Mouse (Mus musculus): Measurements from ENCODE around the gene Inpp4b.

Gene Inpp4b

DNA sequence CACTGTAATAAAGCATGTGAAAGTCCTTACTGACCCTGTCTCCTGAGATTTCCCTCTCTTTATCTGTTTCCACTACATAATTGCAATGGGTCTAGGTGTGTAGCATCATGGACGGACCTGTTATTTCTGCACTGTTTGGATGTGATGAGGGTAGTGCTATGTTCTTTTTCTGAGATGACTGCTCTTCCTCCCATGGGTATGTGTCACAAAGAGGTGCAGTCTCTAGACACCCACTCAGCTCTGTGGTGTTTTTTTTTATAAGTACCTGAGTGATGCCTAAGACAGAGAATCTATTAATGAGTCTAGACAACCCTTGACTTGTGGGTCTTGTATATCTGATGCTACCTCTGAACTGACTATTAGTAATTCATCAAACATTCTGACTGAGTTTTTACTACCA, 393.7 kb downstream of the Inpp4b start:
- no peak for DNase-seq

DNA sequence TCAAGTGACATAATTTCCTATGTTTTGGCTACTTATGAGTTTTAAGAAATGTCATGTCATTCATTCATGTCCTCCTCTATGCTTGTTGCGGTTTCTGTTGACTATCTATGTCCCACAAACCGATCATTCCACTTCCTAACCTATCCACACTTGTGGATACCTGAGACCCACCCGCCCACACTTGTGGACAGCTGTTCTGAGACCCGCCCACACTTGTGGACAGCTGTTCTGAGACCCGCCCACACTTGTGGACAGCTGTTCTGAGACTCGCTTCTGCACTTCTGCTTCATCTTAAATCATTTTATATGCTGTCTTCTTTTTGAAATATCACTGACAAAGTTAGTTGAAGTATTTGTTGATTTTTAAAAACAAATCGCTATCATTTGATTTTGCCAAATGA, 400.2 kb downstream of the Inpp4b start:
- DNase-seq: no peak

DNA sequence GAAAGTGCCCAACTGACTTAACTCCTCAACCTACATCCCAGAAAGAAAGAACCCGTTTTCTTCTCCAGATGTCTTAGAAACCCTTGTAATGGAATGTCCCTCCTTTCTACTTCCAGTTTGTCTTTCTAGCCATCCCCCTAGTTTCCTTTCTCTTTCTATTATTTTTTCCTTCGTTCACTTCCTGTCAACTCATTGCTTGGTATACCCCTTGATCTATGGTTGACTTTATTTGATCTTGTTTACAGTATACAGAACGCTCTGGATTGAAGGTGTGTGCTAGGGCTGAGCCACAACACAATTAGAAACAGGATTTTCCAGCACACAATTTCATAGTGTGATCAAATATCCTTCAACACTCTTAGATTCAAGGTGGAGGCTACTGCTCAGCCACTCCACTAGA, 400.7 kb downstream of the Inpp4b start:
- DNase-seq: no peak

DNA sequence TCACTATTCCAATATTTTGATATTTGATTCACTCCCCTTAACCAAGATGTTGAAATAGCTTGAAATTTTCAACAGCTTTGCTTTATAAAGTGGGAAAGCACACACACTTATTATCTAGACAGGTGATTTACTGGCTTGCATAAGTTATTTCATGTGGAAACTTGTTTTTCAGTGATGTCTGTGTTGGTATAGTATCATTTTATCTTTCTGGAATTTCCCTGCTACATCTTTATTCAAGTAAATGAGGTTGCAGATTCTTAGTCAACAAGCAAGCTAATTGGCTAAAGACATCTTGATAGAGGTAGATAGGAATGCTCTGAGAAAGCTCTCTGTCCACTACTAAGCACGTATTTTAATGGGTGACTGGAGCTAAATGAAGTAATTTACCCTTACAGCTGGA, 403.1 kb downstream of the Inpp4b start:
- DNase-seq: no peak

DNA sequence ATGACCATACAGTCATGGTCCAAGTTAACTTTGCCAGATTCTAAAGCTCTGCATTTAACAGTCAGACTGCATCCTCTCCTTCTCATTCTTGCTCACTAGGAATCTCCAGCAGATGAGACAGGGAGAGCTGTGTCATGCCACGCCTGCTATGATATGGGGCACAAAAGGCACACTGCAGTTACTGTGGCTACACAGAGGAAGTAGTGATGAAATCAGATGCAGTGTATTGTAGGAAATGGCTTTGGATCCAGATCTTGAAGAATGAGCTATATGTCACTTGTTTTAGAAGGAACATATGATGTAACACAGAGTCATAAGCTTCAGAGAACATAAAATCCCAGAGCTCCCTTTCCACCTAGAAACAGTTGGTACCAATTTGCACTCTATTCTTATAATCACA, 408.8 kb downstream of the Inpp4b start:
- no peak for DNase-seq

DNA sequence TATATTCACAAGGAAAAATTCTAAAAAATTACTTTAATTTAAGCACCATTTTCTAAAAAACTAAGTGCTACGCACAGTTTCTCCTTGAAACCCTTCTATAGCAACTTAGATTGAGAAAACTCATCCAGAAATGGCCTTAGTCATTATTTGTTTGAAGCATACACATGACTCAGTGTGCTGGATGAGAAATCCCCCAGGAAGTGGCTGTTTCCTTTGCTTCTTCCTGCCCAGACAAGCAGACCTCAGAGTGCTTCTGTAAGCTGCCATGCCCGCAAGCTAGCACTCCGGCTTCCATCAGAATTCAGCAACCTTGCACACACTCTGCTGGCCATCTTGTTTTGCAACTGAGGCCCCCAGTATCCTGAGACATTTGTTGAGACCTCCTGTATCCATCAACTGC, 414.3 kb downstream of the Inpp4b start:
- DNase-seq: no peak

DNA sequence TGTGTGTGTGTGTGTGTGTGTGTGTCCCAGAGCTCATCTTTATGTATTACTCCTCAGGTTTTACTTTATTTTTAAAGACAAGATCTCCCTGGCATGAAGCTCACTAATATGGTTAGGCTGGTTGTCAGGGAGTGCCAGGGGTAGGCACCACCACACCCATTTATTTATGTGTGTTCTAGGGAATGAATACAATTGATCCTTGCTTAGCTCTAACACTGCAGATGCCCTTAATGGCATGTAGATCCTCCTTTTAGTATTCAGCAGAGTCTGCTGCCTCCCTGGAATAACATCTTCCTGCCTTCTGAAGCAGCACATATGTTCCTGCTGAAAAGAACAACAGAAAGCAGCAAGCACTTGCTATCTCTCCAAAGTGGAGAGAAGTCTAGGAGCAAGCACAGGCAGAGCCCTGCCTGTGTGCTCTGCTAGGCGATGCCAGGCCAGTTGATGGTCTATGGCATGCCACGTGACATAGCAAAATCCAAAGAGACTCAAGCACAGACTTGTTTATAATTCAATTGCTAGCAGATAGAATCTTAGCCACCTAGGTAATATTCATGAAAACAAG, 415.3 kb downstream of the Inpp4b start:
- DNase-seq: no peak

DNA sequence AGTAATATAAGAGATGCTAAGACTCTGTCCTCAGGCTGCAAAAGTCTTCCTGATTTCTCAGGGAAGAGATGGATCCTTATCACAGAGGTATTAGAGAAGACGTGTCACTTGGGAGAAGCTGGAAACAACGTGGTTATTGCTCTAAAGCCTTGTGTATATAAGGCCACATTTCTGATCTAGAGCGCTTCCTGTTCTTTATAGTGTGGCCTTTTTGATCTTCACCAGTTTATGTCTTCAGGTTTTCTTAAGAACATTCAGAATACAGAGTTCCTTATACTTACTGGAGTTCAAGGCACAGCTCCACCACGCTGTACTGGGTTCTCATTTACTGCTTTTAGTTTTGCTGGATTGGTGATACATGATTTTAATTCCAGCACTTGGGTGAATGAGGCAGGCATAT, 419.1 kb downstream of the Inpp4b start:
- DNase-seq: no peak

DNA sequence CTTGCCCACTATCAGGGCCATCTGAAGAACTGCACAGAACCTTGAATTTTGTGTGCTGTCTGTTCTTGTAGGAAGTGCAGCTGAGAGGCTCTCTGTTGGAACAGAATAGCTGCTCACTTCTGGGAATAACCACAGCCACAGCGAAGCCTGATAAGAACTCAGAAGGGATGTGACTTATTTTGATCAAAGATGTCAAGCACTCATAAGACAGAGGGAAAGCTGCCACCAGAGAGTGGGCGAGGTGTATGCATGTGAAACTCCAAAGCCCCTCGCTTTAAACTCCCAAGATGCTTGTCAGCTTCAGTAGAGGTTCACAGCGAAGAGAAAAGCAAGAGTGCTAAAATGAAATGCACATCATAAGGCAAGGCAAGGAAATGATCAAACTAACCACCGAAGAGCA, 423.7 kb downstream of the Inpp4b start:
- no peak for DNase-seq

DNA sequence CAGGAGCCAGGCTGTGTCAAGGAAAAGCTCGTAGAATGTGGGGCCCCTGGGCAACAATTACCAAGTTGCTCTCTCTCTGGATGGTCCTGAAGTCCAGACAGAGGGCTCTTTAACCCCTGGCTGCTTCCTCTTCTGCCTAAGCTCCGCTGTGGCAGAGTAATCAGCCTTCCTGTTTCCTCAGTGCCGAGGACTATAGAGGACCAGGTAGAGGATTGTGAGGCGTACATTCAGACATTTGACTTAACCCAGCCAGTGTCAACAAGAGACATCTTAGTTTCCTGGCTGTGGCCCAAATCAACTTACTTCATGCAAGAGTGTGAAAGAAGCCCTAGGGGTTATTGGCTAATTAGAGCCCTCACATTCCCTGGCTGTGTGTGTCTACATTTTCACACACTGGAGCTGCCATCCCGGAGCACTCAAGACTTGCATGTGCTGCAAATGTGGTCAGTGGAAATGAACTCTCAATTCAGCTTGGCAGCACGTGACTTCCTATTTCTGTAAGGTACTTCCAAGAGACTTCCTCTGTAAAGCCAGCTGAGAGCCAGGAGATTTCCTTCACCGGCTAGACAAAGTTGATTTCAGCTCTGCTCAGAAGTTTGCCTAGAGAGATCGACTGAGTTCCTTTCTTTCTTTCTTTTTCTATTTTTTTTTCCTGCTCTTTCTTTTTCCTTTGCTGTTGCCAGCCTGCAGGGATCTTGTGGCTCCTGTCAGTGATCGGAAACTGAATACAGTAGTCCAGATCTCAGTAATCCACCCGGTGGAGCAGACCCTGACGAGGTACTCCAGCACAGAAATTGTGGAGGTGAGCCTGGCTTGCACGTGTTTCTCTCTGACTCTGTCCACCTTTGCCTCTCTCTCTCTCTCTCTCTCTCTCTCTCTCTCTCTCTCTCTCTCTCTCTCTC, 425.3 kb downstream of the Inpp4b start:
- peak; percentile 65 for DNase-seq

DNA sequence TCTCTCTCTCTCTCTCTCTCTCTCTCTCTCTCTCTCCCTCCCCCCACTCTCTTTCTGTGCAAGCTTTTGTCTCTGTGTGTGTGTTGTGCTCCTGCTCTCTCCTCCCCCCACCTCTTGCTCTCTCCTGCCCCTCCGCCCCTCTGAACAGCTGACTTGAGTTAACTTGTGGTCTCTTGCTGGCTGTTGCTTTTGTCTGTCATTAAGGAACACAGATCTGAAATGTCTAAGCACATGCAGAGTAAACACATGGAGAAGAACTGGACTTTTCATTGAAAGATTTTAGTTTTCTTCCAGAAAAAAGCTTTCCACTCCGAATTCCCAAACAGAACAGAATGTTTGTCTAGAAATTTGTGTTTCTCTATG, 425.9 kb downstream of the Inpp4b start:
- peak; percentile 36 for DNase-seq

DNA sequence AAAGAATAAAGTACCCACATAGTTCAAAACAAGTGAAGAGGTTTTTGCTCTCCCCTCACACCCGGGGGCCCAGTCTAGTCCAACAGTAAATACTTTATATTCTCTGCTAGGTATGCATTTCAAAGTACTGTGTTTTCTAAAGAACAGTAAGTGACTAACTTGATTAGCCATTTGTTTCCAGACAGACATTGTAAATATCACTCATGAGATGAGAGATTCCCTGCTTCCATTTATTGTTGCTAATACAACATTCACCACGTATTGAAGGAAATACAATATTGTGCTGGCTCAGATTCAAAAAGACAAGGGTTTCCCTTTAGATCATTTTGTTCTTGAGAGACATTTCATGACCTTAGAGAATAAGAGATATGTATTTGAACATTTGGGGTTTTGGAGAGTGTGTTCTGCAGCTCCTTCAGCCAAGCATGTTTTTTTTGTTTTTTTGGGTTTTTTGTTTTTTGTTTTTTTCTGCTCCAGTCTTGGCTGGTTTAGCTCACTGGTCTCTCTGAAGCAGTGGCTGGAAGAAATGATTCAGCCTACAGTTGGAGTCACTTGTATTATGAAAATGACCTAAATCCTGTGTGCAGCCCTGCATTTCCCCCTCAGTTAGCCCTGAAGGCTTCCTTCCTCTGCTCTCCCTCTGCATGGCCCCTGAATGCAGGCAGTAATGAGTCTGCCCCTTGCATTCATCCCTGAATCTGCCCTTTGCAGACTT, 426.5 kb downstream of the Inpp4b start:
- peak; percentile 10 for DNase-seq

DNA sequence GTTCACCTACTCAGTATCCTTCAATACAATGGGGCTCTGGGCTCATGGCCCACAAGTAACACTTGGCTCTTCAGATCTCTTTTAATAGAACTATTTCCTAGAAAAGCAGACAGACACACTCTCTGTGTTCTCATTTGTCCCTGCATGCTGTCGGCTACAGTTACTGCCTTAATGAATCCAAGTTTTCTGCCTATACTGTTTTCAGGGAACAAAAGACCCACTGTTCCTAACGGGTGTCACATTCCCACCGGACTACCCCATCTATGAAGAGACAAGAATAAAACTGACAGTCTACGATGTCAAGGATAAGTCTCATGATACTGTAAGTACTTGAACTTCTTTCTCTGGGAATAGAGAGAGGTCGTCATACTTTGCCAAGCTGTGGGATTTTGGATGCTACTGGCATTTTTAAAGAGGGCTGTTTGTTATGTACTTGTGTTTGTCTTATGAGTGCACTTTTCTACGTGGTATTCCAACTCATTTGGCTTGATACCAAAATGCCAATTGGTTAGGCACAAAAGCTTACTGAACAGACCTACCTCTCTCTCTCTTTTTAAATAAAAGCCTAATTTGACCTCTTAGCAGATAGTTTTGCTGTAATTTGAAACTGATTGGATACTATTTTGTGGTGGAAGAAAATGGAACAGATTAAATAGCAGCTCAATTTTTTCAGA, 428.4 kb downstream of the Inpp4b start:
- no peak for DNase-seq

DNA sequence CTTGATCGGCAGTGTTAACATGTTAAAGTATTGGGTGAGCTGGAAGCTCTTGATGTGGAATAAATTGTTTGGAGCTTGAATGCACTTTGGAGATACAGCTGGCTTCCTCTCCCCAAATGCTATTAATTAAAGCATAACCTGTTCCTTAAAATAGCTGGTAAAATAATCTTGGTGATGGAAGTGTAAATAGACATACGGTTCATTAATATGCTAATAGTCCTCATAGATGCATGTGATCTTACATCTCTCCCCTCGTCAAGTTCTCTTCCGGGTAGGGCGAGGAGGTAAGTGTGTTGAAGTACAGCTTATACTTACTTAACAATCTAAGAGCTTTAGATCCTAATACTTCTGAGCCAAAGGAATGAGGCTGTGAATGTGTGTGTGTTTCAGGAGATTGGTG, 430.5 kb downstream of the Inpp4b start:
- no peak for DNase-seq

DNA sequence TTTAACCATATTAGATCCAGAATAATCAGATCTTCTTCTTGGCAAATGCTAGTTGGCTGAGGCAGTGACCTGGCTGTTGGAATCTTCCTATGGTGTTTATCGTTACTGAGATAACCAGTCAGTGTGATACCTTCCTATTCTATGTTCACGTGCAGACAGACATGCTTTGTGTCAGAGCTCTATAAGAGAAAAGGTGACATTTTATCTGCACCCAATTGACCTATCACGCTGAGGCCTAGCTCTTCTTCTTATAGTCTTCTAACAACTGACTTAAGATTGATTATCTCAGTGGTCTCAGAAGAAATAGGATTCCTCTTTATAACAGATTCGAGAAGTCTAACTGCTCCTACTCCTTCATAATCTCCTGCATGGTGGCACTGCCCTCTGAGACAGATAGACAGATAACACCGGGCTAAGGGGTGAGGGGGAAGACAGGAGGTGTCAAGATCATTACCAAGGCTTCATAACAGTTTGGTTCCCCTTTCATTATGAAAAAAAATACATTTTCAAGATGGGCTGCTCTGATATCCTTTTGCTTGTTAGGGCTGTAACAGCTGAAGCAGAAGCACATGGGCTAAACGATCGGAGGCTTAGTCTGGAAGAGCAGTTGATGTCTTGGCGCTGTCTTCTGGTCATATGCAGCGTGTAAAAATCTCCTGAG, 431.1 kb downstream of the Inpp4b start:
- no peak for DNase-seq

DNA sequence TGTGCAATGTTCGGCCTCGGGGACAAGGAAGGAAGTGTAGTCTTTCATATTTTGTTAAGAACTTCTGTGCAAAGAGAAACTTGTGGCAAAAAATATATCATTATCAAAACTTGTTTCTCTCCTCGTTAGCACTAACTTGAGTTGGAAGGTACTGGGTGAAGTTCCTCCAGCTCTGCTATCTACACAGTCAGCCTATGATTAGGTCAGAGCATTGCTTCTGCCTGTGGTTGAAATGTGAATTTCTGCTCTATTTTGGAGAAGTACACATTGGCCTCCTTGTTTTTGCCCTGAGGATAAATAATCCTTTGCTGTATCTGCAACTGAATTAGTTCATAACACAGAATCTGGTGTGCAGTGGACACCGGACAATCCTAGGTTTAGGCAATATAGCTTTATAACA, 431.7 kb downstream of the Inpp4b start:
- DNase-seq: no peak

DNA sequence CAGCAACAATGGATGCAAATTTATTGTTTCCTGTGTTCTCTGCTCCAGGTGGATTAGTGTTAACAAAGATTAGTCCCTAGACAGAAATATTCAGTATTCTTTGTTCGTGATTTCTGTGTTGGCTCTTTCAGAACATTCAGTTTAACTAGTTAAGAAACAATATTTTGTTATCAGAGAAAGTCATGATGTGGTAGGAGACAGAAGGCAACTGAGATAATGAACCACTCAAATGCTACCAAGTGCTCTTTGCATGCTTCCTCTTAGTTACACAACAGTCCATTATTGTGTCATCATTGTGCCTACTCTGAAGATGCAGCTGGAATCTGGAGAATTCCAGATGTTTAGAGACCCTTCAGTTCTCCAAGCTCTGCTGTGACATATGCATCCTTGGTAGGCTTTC, 432.1 kb downstream of the Inpp4b start:
- DNase-seq: no peak

DNA sequence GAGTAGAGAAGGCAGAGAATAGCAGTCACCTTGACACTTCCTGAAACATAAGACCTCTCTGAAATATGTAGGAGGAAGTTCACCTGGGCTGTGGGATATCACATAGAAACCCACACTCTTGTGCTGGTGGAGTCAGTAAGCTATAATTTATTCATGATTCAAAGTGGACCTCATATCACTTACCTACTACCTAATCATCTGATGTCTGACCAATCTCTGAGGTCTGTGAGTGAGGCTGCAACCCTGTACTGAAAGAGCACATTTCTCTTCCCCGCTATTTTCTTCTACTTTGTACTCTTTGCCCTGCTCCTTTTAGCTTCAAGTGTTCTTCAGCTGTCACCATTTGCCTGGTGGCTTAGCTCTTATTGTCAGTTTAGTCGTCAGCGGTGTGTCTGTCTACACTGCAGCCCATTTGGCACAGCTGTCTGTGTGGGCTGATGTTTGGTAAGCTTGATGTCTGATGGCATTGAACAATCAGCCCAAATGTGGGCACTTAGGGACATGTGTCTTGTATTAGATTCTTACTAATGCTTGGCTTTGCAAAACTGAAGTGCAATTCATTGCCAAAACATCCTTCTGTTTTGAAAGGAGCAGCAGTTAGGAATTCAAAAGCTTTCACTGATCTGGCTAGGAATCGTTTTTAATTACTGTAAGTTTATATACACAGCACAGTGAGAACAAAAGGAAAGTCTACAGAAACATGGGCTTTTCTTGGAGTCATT, 434.3 kb downstream of the Inpp4b start:
- no peak for DNase-seq

DNA sequence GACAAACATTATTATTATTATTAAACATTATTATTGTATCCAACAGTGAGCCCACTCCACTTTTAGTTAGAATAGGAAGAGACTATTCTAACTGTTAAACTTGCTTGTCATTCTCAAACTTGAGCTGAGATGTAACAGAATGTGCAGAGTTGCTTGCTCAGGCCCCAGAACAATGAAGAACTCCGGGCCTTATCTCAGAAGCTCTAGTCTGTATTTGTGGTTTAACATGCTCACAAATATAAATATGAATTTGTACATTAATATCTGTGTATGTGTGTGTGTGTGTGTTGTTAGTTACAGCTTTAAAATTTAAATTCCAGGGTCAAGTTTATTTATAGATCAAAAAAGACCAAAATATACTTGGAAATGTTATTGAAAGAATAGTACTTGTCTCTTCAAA, 435.3 kb downstream of the Inpp4b start:
- no peak for DNase-seq

DNA sequence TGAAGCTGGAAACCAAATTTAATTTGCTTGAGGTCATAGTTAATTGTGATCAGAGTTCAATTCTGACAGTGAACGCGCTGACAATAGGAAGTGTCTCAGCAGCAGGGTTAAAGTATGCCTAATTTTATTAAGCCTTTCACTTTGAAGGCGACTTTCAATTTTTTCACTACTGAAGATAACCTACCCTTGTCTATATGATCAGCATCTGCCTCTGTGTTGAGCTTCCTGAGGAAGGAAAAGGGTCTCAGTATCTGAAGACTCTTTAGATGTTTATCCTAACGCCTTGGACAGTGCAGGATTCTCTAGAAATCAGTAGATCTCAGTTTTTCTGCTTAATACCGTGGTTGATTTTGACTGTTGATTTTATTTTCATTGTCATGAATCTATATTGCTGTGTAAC, 437.1 kb downstream of the Inpp4b start:
- no peak for DNase-seq

DNA sequence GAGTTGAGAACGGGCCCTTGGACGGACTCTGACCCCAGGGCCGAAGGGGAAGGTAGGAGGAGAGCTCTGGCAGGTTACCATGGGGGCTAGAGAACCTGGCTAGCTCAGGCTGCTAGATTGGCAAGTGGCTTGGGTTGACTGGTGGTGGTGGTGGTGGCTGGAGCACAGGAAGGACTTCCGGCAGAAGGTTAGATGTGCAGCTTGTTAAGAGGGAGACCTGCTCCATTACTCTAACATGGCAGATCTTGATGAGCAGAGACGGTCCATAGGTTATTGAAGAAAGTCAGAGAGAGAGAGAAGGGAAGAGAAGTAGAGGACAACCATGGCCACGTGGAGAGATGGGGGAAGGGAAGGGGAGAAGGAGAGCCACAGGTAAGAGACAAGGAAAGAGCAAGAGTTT, 437.8 kb downstream of the Inpp4b start:
- DNase-seq: no peak

DNA sequence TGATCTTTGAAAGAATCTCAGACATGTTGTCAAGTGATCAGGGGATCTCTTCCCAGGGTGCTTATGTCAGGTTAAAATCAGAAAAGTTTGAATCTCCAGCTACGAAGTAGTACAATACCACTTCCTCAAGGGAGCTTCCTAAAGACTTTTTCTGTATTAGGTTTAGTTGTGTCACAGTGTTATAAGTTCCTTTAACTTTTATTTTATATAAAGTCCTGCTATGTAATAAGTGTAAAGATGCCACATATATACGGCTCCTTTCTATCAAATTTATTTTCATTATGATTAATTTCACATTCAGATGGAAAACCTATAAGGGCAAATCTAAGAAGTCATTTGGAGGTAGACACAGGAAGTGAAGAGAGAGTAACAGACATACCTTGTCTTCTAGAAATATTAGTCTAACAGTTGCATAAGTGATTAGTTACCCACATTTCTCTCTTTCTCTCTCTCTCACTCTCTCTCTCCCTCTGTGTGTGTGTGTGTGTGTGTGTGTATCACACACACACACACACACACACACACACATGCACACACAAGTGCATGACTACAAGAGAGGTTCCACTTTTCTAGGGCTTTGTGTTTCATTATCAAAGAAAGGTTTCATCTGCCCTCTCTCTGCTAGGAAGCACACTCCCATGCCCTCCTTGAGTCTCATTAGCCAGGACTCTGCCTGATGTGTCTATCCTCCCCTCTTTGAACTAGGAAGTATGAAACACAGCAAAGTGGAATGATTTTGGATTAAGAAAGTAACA, 438.7 kb downstream of the Inpp4b start:
- DNase-seq: no peak

Measured in kidney, postnatal 14 days (tissue).